ENCODE assay signal across 8 mouse cellular contexts in the genomic region with DNA sequence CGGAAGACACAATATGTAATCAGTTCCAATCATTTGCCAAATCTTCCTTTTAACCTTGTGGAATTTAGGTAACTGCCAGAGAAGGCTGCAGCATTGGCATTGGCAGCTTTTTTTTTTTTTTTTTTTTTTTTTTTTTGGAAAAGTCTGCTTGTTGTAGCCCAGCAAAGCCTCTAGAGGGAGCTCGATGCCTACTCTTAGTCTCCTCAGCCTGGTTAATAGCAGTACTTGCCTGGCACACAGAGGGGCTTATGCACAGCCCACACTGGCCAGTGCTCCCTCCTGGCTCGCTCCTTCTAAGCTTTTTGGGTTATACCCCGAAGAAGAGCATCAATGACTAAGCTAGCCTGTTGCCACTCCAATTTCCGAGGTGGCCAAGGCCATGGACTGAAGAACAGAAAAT.
DNase-seq lines count a peak whose midpoint lies in the region; ATAC-seq and TF ChIP-seq lines count a peak whose summit lies in the region.

No protein-coding gene starts in this region.

- H3K27me3 ChIP-seq in MEL (ENCODE audit: control insufficient read depth in 1 of 2, insufficient read depth in 2 of 2, low read length in 2 of 2): no peaks in the 10 kb centered on the region
- H3K27me3 ChIP-seq in heart, embryonic 12.5 days (replicated peaks): no peaks in the 10 kb centered on the region
- no peaks in the 10 kb centered on the region for H3K27me3 ChIP-seq in kidney, embryonic 15.5 days
- H3K27me3 ChIP-seq in midbrain, embryonic 11.5 days (ENCODE audit: control insufficient read depth, insufficient read depth, low read length): no peaks in the 10 kb centered on the region
- H3K27me3 ChIP-seq in stomach, embryonic 16.5 days (ENCODE audit: control insufficient read depth, insufficient read depth, low read length): no peaks in the 10 kb centered on the region

- peak; percentile 85 for TF ChIP-seq RAD21 in MEL (IDR thresholded peaks at IDR 0.05; ENCODE audit: low read depth, low read length)

- no peak for TF ChIP-seq EP300 in MEL (IDR thresholded peaks at IDR 0.05; ENCODE audit: low read depth in 1 of 2, low read length in 2 of 2)

- peak; percentile 59 to 75 (median 66) for TF ChIP-seq CTCF in MEL (IDR thresholded peaks at IDR 0.05 in 2 of 3, conservative IDR thresholded peaks at IDR 0.05 in 1 of 3; ENCODE audit: control insufficient read depth in 1 of 3, insufficient read depth in 1 of 3, low read depth in 2 of 3, low read length in 3 of 3, poor library complexity in 1 of 3, severe bottlenecking in 1 of 3)

- no peak overlapping the region for H3K9ac ChIP-seq in MEL (ENCODE audit: control insufficient read depth, low read depth, low read length, poor library complexity, severe bottlenecking)
- no peak overlapping the region for H3K9ac ChIP-seq in heart, embryonic 12.5 days
- no peak overlapping the region for H3K9ac ChIP-seq in kidney, embryonic 15.5 days
- H3K9ac ChIP-seq in midbrain, embryonic 11.5 days (ENCODE audit: low read length): no peak overlapping the region
- H3K9ac ChIP-seq in stomach, embryonic 16.5 days (ENCODE audit: low read length): no peak overlapping the region

- no peaks in the 10 kb centered on the region for H3K9me3 ChIP-seq in MEL (replicated peaks; ENCODE audit: insufficient read depth, low read length)
- H3K9me3 ChIP-seq in heart, embryonic 12.5 days (replicated peaks): no peaks in the 10 kb centered on the region
- no peaks in the 10 kb centered on the region for H3K9me3 ChIP-seq in kidney, embryonic 15.5 days (replicated peaks)
- no peaks in the 10 kb centered on the region for H3K9me3 ChIP-seq in midbrain, embryonic 11.5 days (ENCODE audit: control insufficient read depth, low read length)
- no peaks in the 10 kb centered on the region for H3K9me3 ChIP-seq in stomach, embryonic 16.5 days (replicated peaks; ENCODE audit: control insufficient read depth, low read length)

- H3K79me2 ChIP-seq in MEL (ENCODE audit: control insufficient read depth, insufficient read depth, low read length, poor library complexity): no peaks in the 10 kb centered on the region

- no peak overlapping the region for H3K27ac ChIP-seq in MEL (ENCODE audit: control insufficient read depth, low read depth, low read length)
- H3K27ac ChIP-seq in heart, embryonic 12.5 days (ENCODE audit: poor library complexity, severe bottlenecking): no peak overlapping the region
- H3K27ac ChIP-seq in kidney, embryonic 15.5 days: no peak overlapping the region
- H3K27ac ChIP-seq in midbrain, embryonic 11.5 days (ENCODE audit: low read depth, low read length): no peak overlapping the region
- H3K27ac ChIP-seq in stomach, embryonic 16.5 days (ENCODE audit: low read length): no peak overlapping the region

- H3K4me3 ChIP-seq in MEL (ENCODE audit: control insufficient read depth in 1 of 2, insufficient read depth in 1 of 2, low read depth in 2 of 2, low read length in 2 of 2): no peak overlapping the region
- no peak overlapping the region for H3K4me3 ChIP-seq in heart, embryonic 12.5 days
- no peak overlapping the region for H3K4me3 ChIP-seq in kidney, embryonic 15.5 days (replicated peaks)
- H3K4me3 ChIP-seq in midbrain, embryonic 11.5 days (ENCODE audit: low read depth, low read length): no peak overlapping the region
- H3K4me3 ChIP-seq in stomach, embryonic 16.5 days (replicated peaks; ENCODE audit: low read length): no peak overlapping the region

- no peaks in the 10 kb centered on the region for H3K4me1 ChIP-seq in MEL (ENCODE audit: control insufficient read depth in 1 of 2, insufficient read depth in 2 of 2, low read length in 2 of 2)
- peaks cover 39% of the 10 kb centered on the region for H3K4me1 ChIP-seq in heart, embryonic 12.5 days (replicated peaks)
- H3K4me1 ChIP-seq in kidney, embryonic 15.5 days: peaks cover 37% of the 10 kb centered on the region
- H3K4me1 ChIP-seq in midbrain, embryonic 11.5 days (ENCODE audit: control insufficient read depth, insufficient read depth, low read length): peaks cover 18% of the 10 kb centered on the region
- H3K4me1 ChIP-seq in stomach, embryonic 16.5 days (ENCODE audit: control insufficient read depth, insufficient read depth, low read length): peaks cover 11% of the 10 kb centered on the region

- TF ChIP-seq POLR2A in MEL (IDR thresholded peaks at IDR 0.05; ENCODE audit: control insufficient read depth in 1 of 2, insufficient read depth in 1 of 2, low read depth in 1 of 2, low read length in 2 of 2, poor library complexity in 1 of 2): no peak

- 0 out of 2 replicates have a peak, but pooled peaks have one; percentile 43 for ATAC-seq in heart, embryonic 12.5 days (ENCODE audit: insufficient number of reproducible peaks, low FRiP score)
- peak; percentile 67 for ATAC-seq in kidney, embryonic 15.5 days (replicated peaks; ENCODE audit: low FRiP score)
- ATAC-seq in midbrain, embryonic 11.5 days (ENCODE audit: low FRiP score): peak; percentile 74
- peak; percentile 54; the same call in 1 of the 2 replicates for ATAC-seq in stomach, embryonic 16.5 days (ENCODE audit: insufficient read depth, low FRiP score)

- no peaks in the 10 kb centered on the region for H3K36me3 ChIP-seq in MEL (ENCODE audit: control insufficient read depth in 1 of 2, insufficient read depth in 2 of 2, low read length in 2 of 2)
- H3K36me3 ChIP-seq in heart, embryonic 12.5 days: peaks cover 7% of the 10 kb centered on the region; the same call in 1 of the 2 replicates
- peaks cover 18% of the 10 kb centered on the region; the same call in 1 of the 2 replicates for H3K36me3 ChIP-seq in kidney, embryonic 15.5 days
- no peaks in the 10 kb centered on the region for H3K36me3 ChIP-seq in midbrain, embryonic 11.5 days (ENCODE audit: control insufficient read depth, insufficient read depth, low read length)
- no peaks in the 10 kb centered on the region for H3K36me3 ChIP-seq in stomach, embryonic 16.5 days (ENCODE audit: control insufficient read depth, insufficient read depth, low read length)

- peak; percentile 58 for DNase-seq in gastrocnemius, adult 18-20 months (ENCODE audit: low spot score)
- no peak for DNase-seq in gastrocnemius, postnatal 25 days
- DNase-seq in MEL (ENCODE audit: low read depth, low spot score): peak; percentile 66
- DNase-seq in cerebellum, postnatal 14 days: peak; percentile 77 to 81
- peak; percentile 91 for DNase-seq in midbrain, embryonic 11.5 days (ENCODE audit: low spot score, missing footprints)

- WGBS in heart, embryonic 12.5 days: 14% methylated on average over 5 of the region's 5 CpGs
- 23% methylated on average over 5 of the region's 5 CpGs for WGBS in kidney, embryonic 15.5 days
- WGBS in midbrain, embryonic 11.5 days: 21% methylated on average over 5 of the region's 5 CpGs
- WGBS in stomach, embryonic 16.5 days: 20% methylated on average over 5 of the region's 5 CpGs

- H3K4me2 ChIP-seq in heart, embryonic 12.5 days: no peak overlapping the region
- H3K4me2 ChIP-seq in kidney, embryonic 15.5 days: no peak overlapping the region
- H3K4me2 ChIP-seq in midbrain, embryonic 11.5 days: no peak overlapping the region
- H3K4me2 ChIP-seq in stomach, embryonic 16.5 days (ENCODE audit: low read depth, low read length): no peak overlapping the region

TF ChIP-seq in MEL, 35 proteins besides CTCF, POLR2A, EP300 and RAD21:
- TF ChIP-seq ZNF384 (IDR thresholded peaks at IDR 0.05; ENCODE audit: low read depth, low read length) (peak; percentile 100), KAT2A (conservative IDR thresholded peaks at IDR 0.05; ENCODE audit: low read depth, low read length) (no peak), POLR2AphosphoS5 (IDR thresholded peaks at IDR 0.05; ENCODE audit: borderline replicate concordance, low read depth, low read length) (no peak), SMC3 (IDR thresholded peaks at IDR 0.05; ENCODE audit: low read depth, low read length) (peak; percentile 61), ZKSCAN1 (IDR thresholded peaks at IDR 0.05; ENCODE audit: low read depth, low read length) (peak; percentile 68; the same call in 1 of the 2 replicates), ZC3H11A (IDR thresholded peaks at IDR 0.05; ENCODE audit: low read depth, low read length) (peak; percentile 75)
